In the genomic region with DNA sequence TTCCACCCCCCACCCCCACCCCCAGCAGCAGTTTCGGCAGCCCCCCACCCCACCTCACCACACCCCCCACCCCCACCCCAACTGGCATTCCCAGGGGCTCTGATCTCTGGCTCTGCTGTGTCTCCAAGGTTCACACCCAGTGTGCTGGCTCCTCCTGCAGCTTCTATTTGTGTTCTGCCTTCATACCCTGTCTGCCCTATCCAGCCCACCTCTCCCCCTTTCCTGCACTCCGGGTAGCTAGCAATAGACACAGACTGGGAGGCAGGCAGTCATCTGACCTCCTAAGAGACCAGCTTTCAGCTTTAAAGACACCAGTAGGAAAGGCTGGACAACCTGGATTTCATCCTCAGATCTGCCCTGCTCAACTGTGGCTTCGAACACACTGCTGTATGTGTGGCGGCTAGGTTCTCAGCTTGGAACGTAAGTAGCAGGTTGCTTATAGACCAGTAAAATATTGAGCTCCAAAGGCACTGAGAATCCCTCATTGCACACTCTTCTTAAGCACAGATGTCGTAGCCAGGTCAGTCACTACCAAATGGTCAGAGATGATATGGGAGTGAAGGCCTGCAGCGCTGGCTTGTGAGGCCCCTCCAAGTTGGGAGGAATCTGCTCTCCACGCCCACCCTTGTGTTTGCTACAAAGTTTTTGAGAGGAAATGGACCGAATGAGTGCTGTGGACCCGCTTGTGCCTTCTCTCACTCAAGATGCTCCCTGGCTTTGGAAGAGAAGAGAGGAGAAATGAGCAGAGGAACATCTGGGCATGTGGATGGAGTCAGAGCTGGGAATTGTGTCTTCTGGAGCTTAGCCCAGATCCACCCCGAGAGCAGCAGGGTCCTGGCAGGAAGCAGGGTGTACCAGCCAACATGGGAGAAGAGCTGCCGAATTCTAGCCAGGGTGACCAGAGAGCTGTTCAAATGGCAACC, we compare ENCODE assay signal across 9 mouse cellular contexts.
DNase-seq lines count a peak whose midpoint lies in the region; ATAC-seq and TF ChIP-seq lines count a peak whose summit lies in the region.
"Had no signal": no experiment of that assay in that cellular context is flagged by ENCODE, and none has a peak within 500 bp of the region (broad histone marks: within the 10 kb centered on the region; RNA-seq: fewer than 3 reads in every experiment).

No protein-coding gene starts in this region.

- peak overlapping the region; percentile 43 for H3K4me2 ChIP-seq in forebrain, embryonic 12.5 days
- peak overlapping the region; percentile 46 for H3K4me2 ChIP-seq in hindbrain, embryonic 12.5 days (replicated peaks)
- peak overlapping the region; percentile 40 for H3K4me2 ChIP-seq in midbrain, postnatal 0 days (ENCODE audit: low read depth, low read length, poor library complexity, severe bottlenecking)

- peak; percentile 75 for DNase-seq in gastrocnemius, adult 18-20 months (ENCODE audit: low spot score)
- no peak for DNase-seq in gastrocnemius, postnatal 4 days (ENCODE audit: low spot score in 2 of 2)
- DNase-seq in midbrain, postnatal 0 days (ENCODE audit: low spot score): peak; percentile 18
- DNase-seq in layer of hippocampus, postnatal 10 days (ENCODE audit: low spot score in 2 of 2): no peak
- no peak for DNase-seq in thymus, postnatal 10 days (ENCODE audit: low spot score in 2 of 2)

- 0 out of 2 replicates have a peak, but pooled peaks have one; percentile 57 for ATAC-seq in forebrain, embryonic 12.5 days (ENCODE audit: low FRiP score)
- ATAC-seq in hindbrain, embryonic 12.5 days (ENCODE audit: low FRiP score): no peak
- peak; percentile 49; the same call in 1 of the 2 replicates for ATAC-seq in midbrain, postnatal 0 days (ENCODE audit: low FRiP score)
- no peak for ATAC-seq in megakaryocyte progenitor cell, adult 5-6 weeks (replicated peaks; ENCODE audit: poor library complexity)

- H3K9ac ChIP-seq in forebrain, embryonic 12.5 days: no peak overlapping the region
- no peak overlapping the region for H3K9ac ChIP-seq in hindbrain, embryonic 12.5 days
- H3K9ac ChIP-seq in midbrain, postnatal 0 days (replicated peaks; ENCODE audit: low read length, poor library complexity, severe bottlenecking): no peak overlapping the region

- peak overlapping the region; percentile 17; the same call in 1 of the 2 replicates for H3K4me3 ChIP-seq in forebrain, embryonic 12.5 days (replicated peaks)
- H3K4me3 ChIP-seq in hindbrain, embryonic 12.5 days: peak overlapping the region; percentile 12; the same call in 1 of the 2 replicates
- H3K4me3 ChIP-seq in midbrain, postnatal 0 days (ENCODE audit: low read depth, low read length): no peak overlapping the region

- H3K27me3 ChIP-seq in forebrain, embryonic 12.5 days: peaks cover 37% of the 10 kb centered on the region
- no peaks in the 10 kb centered on the region for H3K27me3 ChIP-seq in hindbrain, embryonic 12.5 days
- no peaks in the 10 kb centered on the region for H3K27me3 ChIP-seq in midbrain, postnatal 0 days (ENCODE audit: insufficient read depth, low read length)

- peaks cover 20% of the 10 kb centered on the region for H3K4me1 ChIP-seq in forebrain, embryonic 12.5 days
- peaks cover 13% of the 10 kb centered on the region for H3K4me1 ChIP-seq in hindbrain, embryonic 12.5 days
- H3K4me1 ChIP-seq in midbrain, postnatal 0 days (ENCODE audit: insufficient read depth, low read length): no peaks in the 10 kb centered on the region; the same call in 1 of the 2 replicates

- H3K9me3 ChIP-seq in forebrain, embryonic 12.5 days: no peaks in the 10 kb centered on the region
- H3K9me3 ChIP-seq in hindbrain, embryonic 12.5 days (replicated peaks): no peaks in the 10 kb centered on the region
- no peaks in the 10 kb centered on the region for H3K9me3 ChIP-seq in midbrain, postnatal 0 days (ENCODE audit: low read length)
- H3K9me3 ChIP-seq: G1E had no signal

- no peak for TF ChIP-seq CTCF in midbrain, postnatal 0 days (IDR thresholded peaks at IDR 0.05)

- 59% methylated on average over 12 of the region's 12 CpGs for WGBS in forebrain, embryonic 12.5 days
- WGBS in hindbrain, embryonic 12.5 days: 54% methylated on average over 11 of the region's 12 CpGs
- 59% methylated on average over 12 of the region's 12 CpGs for WGBS in midbrain, postnatal 0 days

- no peak overlapping the region for H3K27ac ChIP-seq in forebrain, embryonic 12.5 days
- no peak overlapping the region for H3K27ac ChIP-seq in hindbrain, embryonic 12.5 days
- no peak overlapping the region for H3K27ac ChIP-seq in midbrain, postnatal 0 days (ENCODE audit: low read depth, low read length)

- H3K36me3 ChIP-seq in forebrain, embryonic 12.5 days (replicated peaks): no peaks in the 10 kb centered on the region
- H3K36me3 ChIP-seq in hindbrain, embryonic 12.5 days: no peaks in the 10 kb centered on the region
- no peaks in the 10 kb centered on the region for H3K36me3 ChIP-seq in midbrain, postnatal 0 days (ENCODE audit: insufficient read depth, low read length)
- H3K36me3 ChIP-seq: G1E had no signal

Comparison
In these comparisons a context has a peak if more than half of its experiments do, and no peak if none do; other contexts are left out.
1. DNase-seq: peak in gastrocnemius, adult 18-20 months (single experiment) and midbrain, postnatal 0 days (single experiment); none in gastrocnemius, postnatal 4 days (0 of 2), layer of hippocampus, postnatal 10 days (0 of 2) and thymus, postnatal 10 days (0 of 2).
2. ATAC-seq: peak in forebrain, embryonic 12.5 days (single experiment) and midbrain, postnatal 0 days (single experiment); none in hindbrain, embryonic 12.5 days (single experiment) and megakaryocyte progenitor cell, adult 5-6 weeks (single experiment).
3. Peak in every context shown above with its lines, with median percentiles within 50 percentile points of each other: H3K4me2 ChIP-seq.